Mouse (Mus musculus) thymus, adult 2 months (tissue): ENCODE measurements around the gene Abhd5.

ENCODE experiments used
- CTCF ChIP-seq: fragments of 200-500 bp; IDR thresholded peaks from 2 replicates; pipeline ENCODE4 v1.5.1; 2012; ENCODE audit warnings: mild to moderate bottlenecking, control low read depth, low read length, moderate library complexity, borderline replicate concordance; ENCODE audit not compliant: control insufficient read depth, poor library complexity, insufficient read depth; ENCODE audit errors: extremely low read depth
- POLR2A ChIP-seq: fragments of 200-500 bp; IDR thresholded peaks from 2 replicates; pipeline ENCODE4 v1.6.1; 2012; ENCODE audit warnings: mild to moderate bottlenecking, low read length, control low read depth, moderate library complexity; ENCODE audit not compliant: control insufficient read depth, poor library complexity, insufficient read depth; ENCODE audit errors: extremely low read depth

- no peak for TF ChIP-seq POLR2A
- no peak for TF ChIP-seq CTCF
These were observed 601 bp downstream of the Abhd5 start for GRCm38 (mm10) chr9:122352025-122352392.
